Mouse (Mus musculus) forebrain, embryonic 16.5 days (tissue): ENCODE results near the gene Mlec. TPM values are rescaled to one million over a fixed set of nuclear protein-coding genes. Genes with fewer than 3 reads are reported as not detected.
A peak's percentile ranks its signal among the peaks of the same experiment; 100 is the strongest.
"Not testable (repeated sequence)": the region's sequence is repeated elsewhere in the genome, so short reads cannot be mapped to it uniquely, and the experiment has no call there.

ENCODE experiments used
- ATAC-seq: fragments of 200-750 bp; cut with Nextera tagmentation; 2 replicates; pipeline ENCODE4 v1.8.0; 2017; ENCODE audit warnings: mild to moderate bottlenecking, moderate library complexity
- H3K27ac ChIP-seq: fragments of 300-500 bp; sonication (generic); 2 replicates; pipeline ENCODE4 v1.5.1; 2014; ENCODE audit warnings: low read length, control low read depth
- H3K27me3 ChIP-seq: fragments of 300-500 bp; sonication (generic); replicated peaks from 2 replicates; pipeline ENCODE4 v1.6.1; 2014; ENCODE audit warnings: low read length; ENCODE audit not compliant: control insufficient read depth, insufficient read depth
- H3K36me3 ChIP-seq: fragments of 300-500 bp; sonication (generic); 2 replicates; pipeline ENCODE4 v1.6.1; 2014; ENCODE audit not compliant: control insufficient read depth, insufficient read depth
- H3K4me1 ChIP-seq: fragments of 300-500 bp; sonication (generic); replicated peaks from 2 replicates; pipeline ENCODE4 v1.6.1; 2014; ENCODE audit warnings: low read length; ENCODE audit not compliant: control insufficient read depth, insufficient read depth
- H3K4me2 ChIP-seq: fragments of 300-500 bp; sonication (generic); 2 replicates; pipeline ENCODE4 v1.6.1; 2014; ENCODE audit warnings: mild to moderate bottlenecking, low read length, control low read depth
- H3K4me3 ChIP-seq: fragments of 300-500 bp; sonication (generic); replicated peaks from 2 replicates; pipeline ENCODE4 v1.5.1; 2014; ENCODE audit warnings: mild to moderate bottlenecking, low read length, control low read depth
- H3K9ac ChIP-seq: fragments of 300-500 bp; sonication (generic); replicated peaks from 2 replicates; pipeline ENCODE4 v1.6.1; 2014; ENCODE audit warnings: low read depth, low read length, control low read depth
- H3K9me3 ChIP-seq: fragments of 300-500 bp; sonication (generic); 2 replicates; pipeline ENCODE4 v1.6.1; 2016; ENCODE audit warnings: low read length; ENCODE audit not compliant: control insufficient read depth
- WGBS: fragments of 180-500 bp; shearing (Covaris S2); extraction: QIAGEN DNeasy Blood & Tissue Kit; methylation state at CpG from one replicate; pipeline ENCODE4 v1.1.7; 2014; 5-methylcytosine and 5-hydroxymethylcytosine counted together
- polyA plus RNA-seq: library from polyadenylated mRNA; unstranded; fragments of >200 nt; fragmentation: Nextera tagmentation; extraction: Ambion mirVana; gene quantifications from 2 replicates; pipeline ENCODE4 v1.2.1, GENCODE M21; 2015

The Mlec gene
- polyA plus RNA-seq, 1 experiment from 2014 or later: 21.1 TPM

GRCm38 (mm10) chr5:115156401-115156800 lies 1.6 kb downstream of the Mlec start:
- Histone ChIP-seq H3K36me3 (no peaks in the 10 kb centered on the region), H3K27ac (no peak overlapping the region), H3K27me3 (no peaks in the 10 kb centered on the region), H3K4me2 (peak overlapping the region; percentile 90), H3K4me1 (peaks cover 35% of the 10 kb centered on the region), H3K9me3 (no peaks in the 10 kb centered on the region), H3K9ac (no peak overlapping the region), H3K4me3 (peak overlapping the region; percentile 13; the same call in 1 of the 2 replicates)
- ATAC-seq: no peak
- WGBS: 63% methylated on average over 7 of the region's 7 CpGs

- Histone ChIP-seq H3K4me2 (peak overlapping the region; percentile 90), H3K36me3 (no peaks in the 10 kb centered on the region), H3K9me3 (no peaks in the 10 kb centered on the region), H3K27me3 (no peaks in the 10 kb centered on the region), H3K9ac (peak overlapping the region; percentile 35; the same call in 1 of the 2 replicates), H3K4me3 (peak overlapping the region; percentile 6; the same call in 1 of the 2 replicates), H3K27ac (no peak overlapping the region), H3K4me1 (peaks cover 35% of the 10 kb centered on the region)
- WGBS: 37% methylated on average over 5 of the region's 5 CpGs
- no peak for ATAC-seq
These were observed 2.1 kb downstream of the Mlec start for GRCm38 (mm10) chr5:115155831-115156230.

- Histone ChIP-seq H3K9ac (no peak overlapping the region; the same call in 1 of the 2 replicates), H3K9me3 (no peaks in the 10 kb centered on the region), H3K27ac (no peak overlapping the region), H3K4me3 (no peak overlapping the region), H3K4me1 (peaks cover 35% of the 10 kb centered on the region), H3K4me2 (peak overlapping the region; percentile 90), H3K36me3 (peaks cover 3% of the 10 kb centered on the region; the same call in 1 of the 2 replicates), H3K27me3 (no peaks in the 10 kb centered on the region)
- WGBS: 69% methylated on average over 13 of the region's 13 CpGs
- ATAC-seq: no peak
These were observed 2.8 kb downstream of the Mlec start for GRCm38 (mm10) chr5:115155156-115155631.

- Histone ChIP-seq H3K9ac (no peak overlapping the region), H3K27me3 (no peaks in the 10 kb centered on the region), H3K4me3 (no peak overlapping the region), H3K4me1 (peaks cover 28% of the 10 kb centered on the region), H3K27ac (no peak overlapping the region), H3K4me2 (no peak overlapping the region), H3K9me3 (no peaks in the 10 kb centered on the region), H3K36me3 (peaks cover 19% of the 10 kb centered on the region)
- ATAC-seq: no peak
- 67% methylated on average over 8 of the region's 8 CpGs for WGBS
These were observed 5.6 kb downstream of the Mlec start for GRCm38 (mm10) chr5:115152132-115152956.

GRCm38 (mm10) chr5:115151457-115151856 lies 6.5 kb downstream of the Mlec start:
- Histone ChIP-seq H3K36me3 (peaks cover 22% of the 10 kb centered on the region), H3K4me2 (no peak overlapping the region), H3K4me1 (peaks cover 20% of the 10 kb centered on the region), H3K9ac (no peak overlapping the region), H3K27ac (no peak overlapping the region), H3K27me3 (no peaks in the 10 kb centered on the region), H3K4me3 (no peak overlapping the region), H3K9me3 (no peaks in the 10 kb centered on the region)
- ATAC-seq: no peak
- WGBS: 90% methylated on average over 13 of the region's 13 CpGs

- 89% methylated on average over 5 of the region's 5 CpGs for WGBS
- Histone ChIP-seq H3K4me1 (peaks cover 15% of the 10 kb centered on the region), H3K36me3 (peaks cover 22% of the 10 kb centered on the region), H3K9ac (no peak overlapping the region), H3K27ac (no peak overlapping the region), H3K9me3 (no peaks in the 10 kb centered on the region), H3K27me3 (no peaks in the 10 kb centered on the region), H3K4me2 (no peak overlapping the region), H3K4me3 (no peak overlapping the region)
- no peak for ATAC-seq
These were observed 7.0 kb downstream of the Mlec start for GRCm38 (mm10) chr5:115150991-115151390.

- 92% methylated on average over 14 of the region's 14 CpGs for WGBS
- no peaks in the 10 kb centered on the region for H3K9me3 ChIP-seq
- H3K27me3 ChIP-seq: no peaks in the 10 kb centered on the region
- H3K9ac ChIP-seq: no peak overlapping the region
- no peak overlapping the region for H3K4me2 ChIP-seq
- H3K36me3 ChIP-seq: peaks cover 22% of the 10 kb centered on the region
- no peak overlapping the region for H3K27ac ChIP-seq
- no peak for ATAC-seq
- H3K4me3 ChIP-seq: no peak overlapping the region
- H3K4me1 ChIP-seq: peaks cover 4% of the 10 kb centered on the region
These were observed 8.1 kb downstream of the Mlec start for GRCm38 (mm10) chr5:115149675-115150459.

- WGBS: no CpG with 5 or more reads among the region's 1 CpGs
- not testable (repeated sequence) for ATAC-seq
- H3K36me3 ChIP-seq: peaks cover 22% of the 10 kb centered on the region
These were observed 9.1 kb downstream of the Mlec start for GRCm38 (mm10) chr5:115148872-115149271.

GRCm38 (mm10) chr5:115148378-115148777 lies 9.6 kb downstream of the Mlec start:
- WGBS: 96% methylated on average over 8 of the region's 8 CpGs
- H3K27ac ChIP-seq: no peak overlapping the region
- H3K27me3 ChIP-seq: no peaks in the 10 kb centered on the region
- no peak overlapping the region for H3K9ac ChIP-seq
- no peak overlapping the region for H3K4me2 ChIP-seq
- no peaks in the 10 kb centered on the region for H3K9me3 ChIP-seq
- no peak overlapping the region for H3K4me3 ChIP-seq
- H3K36me3 ChIP-seq: peaks cover 22% of the 10 kb centered on the region
- peaks cover 6% of the 10 kb centered on the region for H3K4me1 ChIP-seq
- ATAC-seq: no peak

More at GRCm38 (mm10) chr5:115148872-115149271, 9.1 kb downstream of the Mlec start:
- not testable (repeated sequence) for H3K27ac ChIP-seq, H3K4me3 ChIP-seq, H3K4me2 ChIP-seq, H3K4me1 ChIP-seq, H3K27me3 ChIP-seq, H3K9me3 ChIP-seq, H3K9ac ChIP-seq
